16 mouse cellular contexts compared by ENCODE assay signal in genomic region chrX:20853794-20854193, GRCm38 (mm10). TPM values are rescaled to one million over a fixed set of nuclear protein-coding genes. Genes with fewer than 3 reads are reported as not detected.
DNase-seq lines count a peak whose midpoint lies in the region; TF ChIP-seq lines count a peak whose summit lies in the region.
"Had no signal": no experiment of that assay in that cellular context is flagged by ENCODE, and none has a peak within 500 bp of the region (broad histone marks: within the 10 kb centered on the region; RNA-seq: fewer than 3 reads in every experiment).

No protein-coding gene starts in this region.

- no peak for TF ChIP-seq POLR2A in cortical plate, adult 2 months (IDR thresholded peaks at IDR 0.05; ENCODE audit: extremely low read depth, insufficient read depth, low read length)

- no peak for TF ChIP-seq CTCF in cortical plate, adult 2 months (IDR thresholded peaks at IDR 0.05; ENCODE audit: extremely low read depth, insufficient read depth, low read length)

- H3K4me1 ChIP-seq in cortical plate, adult 2 months (ENCODE audit: control insufficient read depth, insufficient read depth, low read length) = no peaks in the 10 kb centered on the region; the same call in 1 of the 2 replicates

- H3K27ac ChIP-seq in cortical plate, adult 2 months (ENCODE audit: insufficient read depth, low read length) = peak overlapping the region; percentile 81

- H3K4me3 ChIP-seq in cortical plate, adult 2 months (ENCODE audit: insufficient read depth, low read length) = no peak overlapping the region

- DNase-seq in heart, adult 11 months = peak; percentile 83
- DNase-seq in heart, adult 8-10 months (ENCODE audit: low spot score) = no peak
- DNase-seq in gastrocnemius, postnatal 4 days (ENCODE audit: low spot score in 2 of 2) = no peak
- DNase-seq: adrenal gland, adult 2 months; adrenal gland, adult 8-10 months; adrenal gland, postnatal 10 days; adrenal gland, postnatal 14 days; adrenal gland, postnatal 25 days; adrenal gland, postnatal 36 days; B cell, adult 2 months; cerebellum, adult 11 months; cerebellum, adult 11-12 months; cerebellum, adult 18-20 months had no signal

RNA-seq across cellular contexts. Expression of gene Timp1, which starts 16.2 kb away (rescaled TPM):
- total RNA-seq in heart, adult 8-10 months (2022) = 1 to 10 TPM; 2.0 to 3.5 (median 2.3) TPM
- polyA plus RNA-seq in cortical plate, adult 2 months (2012; rRNA removed) = 0.68 and 1.5 TPM in 2 replicates
- 10 to 100 TPM in 1 of 2 experiments, 1 to 10 TPM in 1; 8.4 to 13.7 TPM for total RNA-seq in gastrocnemius, postnatal 4 days (2021)
- total RNA-seq: G1E had no signal
- polyA plus RNA-seq: activated CD4-positive, CD25-positive, alpha-beta regulatory T cell, adult 4 months; G1E had no signal

RNA-seq across cellular contexts. Expression of gene Araf, which starts 56.2 kb away (rescaled TPM):
- 100 to 1,000 TPM in 1 of 4 experiments, 10 to 100 TPM in 3; 83.3 to 103 (median 92.8) TPM for total RNA-seq in heart, adult 8-10 months (2022)
- 200 and 204 TPM in 2 replicates for polyA plus RNA-seq in cortical plate, adult 2 months (2012; rRNA removed)
- 10 to 100 TPM; 86.6 to 92.4 TPM for total RNA-seq in gastrocnemius, postnatal 4 days (2021)
